Mouse (Mus musculus): ENCODE results near the gene Bbs9.

Gene Bbs9

GRCm38 (mm10) chr9:22632800-22633485 lies 157.4 kb downstream of the Bbs9 start:
- DNase-seq = no peak

- no peak for DNase-seq
Measured at GRCm38 (mm10) chr9:22638502-22638901, 163.0 kb downstream of the Bbs9 start.

- DNase-seq = no peak
Measured at GRCm38 (mm10) chr9:22640683-22641431, 165.3 kb downstream of the Bbs9 start.

- no peak for DNase-seq
Measured at GRCm38 (mm10) chr9:22645844-22646390, 170.4 kb downstream of the Bbs9 start.

GRCm38 (mm10) chr9:22646461-22646860 lies 170.9 kb downstream of the Bbs9 start:
- DNase-seq = no peak

- DNase-seq = no peak
Measured at GRCm38 (mm10) chr9:22648163-22648562, 172.6 kb downstream of the Bbs9 start.

GRCm38 (mm10) chr9:22649606-22650005 lies 174.1 kb downstream of the Bbs9 start:
- DNase-seq = no peak

- no peak for DNase-seq
Measured at GRCm38 (mm10) chr9:22650781-22651180, 175.3 kb downstream of the Bbs9 start.

GRCm38 (mm10) chr9:22651619-22652018 lies 176.1 kb downstream of the Bbs9 start:
- no peak for DNase-seq

GRCm38 (mm10) chr9:22654726-22655393 lies 179.3 kb downstream of the Bbs9 start:
- no peak for DNase-seq

- DNase-seq = no peak
Measured at GRCm38 (mm10) chr9:22657216-22657615, 181.7 kb downstream of the Bbs9 start.

GRCm38 (mm10) chr9:22665155-22665554 lies 189.6 kb downstream of the Bbs9 start:
- DNase-seq = no peak

GRCm38 (mm10) chr9:22672937-22673336 lies 197.4 kb downstream of the Bbs9 start:
- no peak for DNase-seq

- no peak for DNase-seq
Measured at GRCm38 (mm10) chr9:22677132-22677829, 201.8 kb downstream of the Bbs9 start.

GRCm38 (mm10) chr9:22677997-22678396 lies 202.5 kb downstream of the Bbs9 start:
- DNase-seq = no peak

- no peak for DNase-seq
Measured at GRCm38 (mm10) chr9:22678496-22678895, 203.0 kb downstream of the Bbs9 start.

- DNase-seq = no peak
Measured at GRCm38 (mm10) chr9:22679485-22679884, 204.0 kb downstream of the Bbs9 start.

- no peak for DNase-seq
Measured at GRCm38 (mm10) chr9:22680031-22680430, 204.5 kb downstream of the Bbs9 start.

GRCm38 (mm10) chr9:22680484-22680883 lies 205.0 kb downstream of the Bbs9 start:
- no peak for DNase-seq

- no peak for DNase-seq
Measured at GRCm38 (mm10) chr9:22683786-22684185, 208.3 kb downstream of the Bbs9 start.

- no peak for DNase-seq
Measured at GRCm38 (mm10) chr9:22686765-22687472, 211.4 kb downstream of the Bbs9 start.

GRCm38 (mm10) chr9:22690234-22690633 lies 214.7 kb downstream of the Bbs9 start:
- DNase-seq = no peak
